Mouse (Mus musculus) liver, adult 2 months (tissue): ENCODE results near the gene Cfl1. TPM values are rescaled to one million over a fixed set of nuclear protein-coding genes. Genes with fewer than 3 reads are reported as not detected.
A peak's percentile ranks its signal among the peaks of the same experiment; 100 is the strongest.

Experiments used
- DNase-seq: peaks from one replicate; pipeline ENCODE4 v3.0.0-alpha.2; 2011; ENCODE audit warnings: low read depth, low spot score; ENCODE audit errors: extremely low read depth
- H3K27ac ChIP-seq: fragments of 200-500 bp; replicated peaks from 2 replicates; pipeline ENCODE4 v1.5.1; 2012; ENCODE audit warnings: low read depth, mild to moderate bottlenecking, control low read depth, inconsistent platforms, low read length; ENCODE audit not compliant: insufficient read depth
- H3K27me3 ChIP-seq: fragments of 200-500 bp; 2 replicates; pipeline ENCODE4 v1.6.1; 2012; ENCODE audit warnings: mild to moderate bottlenecking, moderate library complexity, low read length, inconsistent platforms; ENCODE audit not compliant: control insufficient read depth, insufficient read depth
- H3K36me3 ChIP-seq: fragments of 200-500 bp; 2 replicates; pipeline ENCODE4 v1.6.1; 2012; ENCODE audit warnings: low read length, inconsistent platforms; ENCODE audit not compliant: control insufficient read depth, insufficient read depth
- H3K4me1 ChIP-seq: fragments of 200-500 bp; 2 replicates; pipeline ENCODE4 v1.6.1; 2011; ENCODE audit warnings: low read length; ENCODE audit not compliant: control insufficient read depth, insufficient read depth
- H3K4me3 ChIP-seq: fragments of 200-500 bp; 2 replicates; pipeline ENCODE4 v1.5.1; 2011; ENCODE audit warnings: low read depth, mild to moderate bottlenecking, control low read depth, low read length, moderate library complexity; ENCODE audit not compliant: insufficient read depth
- H3K79me2 ChIP-seq: fragments of 200-500 bp; 2 replicates; pipeline ENCODE4 v1.6.1; 2012; ENCODE audit warnings: inconsistent platforms, mild to moderate bottlenecking, low read length, moderate library complexity; ENCODE audit not compliant: control insufficient read depth, insufficient read depth
- H3K9ac ChIP-seq: fragments of 200-500 bp; 2 replicates; pipeline ENCODE4 v1.6.1; 2012; ENCODE audit warnings: low read depth, mild to moderate bottlenecking, control low read depth, inconsistent platforms, low read length
- CTCF ChIP-seq: fragments of 200-500 bp; IDR thresholded peaks from 2 replicates; pipeline ENCODE4 v1.5.1; 2011; ENCODE audit warnings: low read depth, low read length, control low read depth
- POLR2A ChIP-seq: fragments of 200-500 bp; IDR thresholded peaks from 2 replicates; pipeline ENCODE4 v1.6.1; 2011; ENCODE audit warnings: low read length, control low read depth; ENCODE audit not compliant: insufficient read depth; ENCODE audit errors: extremely low read depth
- WGBS: fragments of 180-500 bp; shearing (Covaris S2); methylation state at CpG from one replicate; pipeline ENCODE4 v1.1.7; 2018; 5-methylcytosine and 5-hydroxymethylcytosine counted together
- polyA plus RNA-seq: library from polyadenylated mRNA; depleted of rRNA; stranded (reverse); fragments of >200 nt; gene quantifications from 2 replicates; pipeline ENCODE4 v1.2.3, GENCODE M21; 2012; rRNA removed
- total RNA-seq: library from RNA; depleted of rRNA; stranded (reverse); fragments of >200 nt; gene quantifications from 2 replicates; pipeline ENCODE4 v1.2.3, GENCODE M21; 2014; rRNA removed

Gene Cfl1
- 117 and 122 TPM in 2 replicates for total RNA-seq
- 177 and 193 TPM in 2 replicates for polyA plus RNA-seq

DNA sequence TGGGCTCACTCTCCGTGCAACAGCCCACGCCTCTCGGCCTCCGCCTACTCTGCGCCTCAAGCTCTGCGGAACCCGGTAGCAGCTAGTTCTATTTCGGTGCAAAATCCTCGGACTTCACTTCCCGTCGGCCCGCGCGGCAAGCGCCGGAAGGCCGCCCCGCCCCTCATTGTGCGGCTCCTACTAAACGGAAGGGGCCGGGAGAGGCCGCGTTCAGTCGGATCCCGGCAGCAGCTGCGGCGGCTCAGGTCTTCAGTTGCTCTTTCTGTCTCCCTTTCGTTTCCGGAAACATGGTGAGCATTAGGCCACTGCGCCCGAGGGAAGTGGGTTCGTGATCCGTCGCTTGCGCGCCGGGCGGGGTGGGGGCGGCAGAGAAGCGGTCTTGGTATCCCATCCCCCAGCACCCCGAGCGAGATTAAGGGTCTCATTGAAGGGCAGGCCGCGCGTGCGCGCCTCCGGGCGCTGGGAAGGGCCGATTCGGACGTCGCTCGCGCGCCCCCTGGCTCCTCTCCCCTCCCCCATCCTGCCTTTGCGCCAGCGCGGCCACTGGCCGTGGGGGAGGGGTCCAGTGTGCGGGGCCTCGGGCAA is at the start of gene Cfl1:
Cfl1 (plus strand) TSS at position 143 of the 585 bp plus-strand sequence.
- peak; percentile 89 for DNase-seq
- Histone ChIP-seq H3K4me3 (peak within 1 kb of the TSS; percentile 73), H3K9ac (peak within 1 kb of the TSS; percentile 75), H3K27me3 (no peaks in the 10 kb centered on the region), H3K27ac (peak within 1 kb of the TSS; percentile 90), H3K4me1 (peaks cover 7% of the 10 kb centered on the region; the same call in 1 of the 2 replicates), H3K36me3 (peaks cover 10% of the 10 kb centered on the region; the same call in 1 of the 2 replicates), H3K79me2 (peaks cover 4% of the 10 kb centered on the region; the same call in 1 of the 2 replicates)
- TF ChIP-seq POLR2A (peak; percentile 86), CTCF (no peak)
- WGBS, result under 1% methylated on average over 62 of the region's 62 CpGs

DNA sequence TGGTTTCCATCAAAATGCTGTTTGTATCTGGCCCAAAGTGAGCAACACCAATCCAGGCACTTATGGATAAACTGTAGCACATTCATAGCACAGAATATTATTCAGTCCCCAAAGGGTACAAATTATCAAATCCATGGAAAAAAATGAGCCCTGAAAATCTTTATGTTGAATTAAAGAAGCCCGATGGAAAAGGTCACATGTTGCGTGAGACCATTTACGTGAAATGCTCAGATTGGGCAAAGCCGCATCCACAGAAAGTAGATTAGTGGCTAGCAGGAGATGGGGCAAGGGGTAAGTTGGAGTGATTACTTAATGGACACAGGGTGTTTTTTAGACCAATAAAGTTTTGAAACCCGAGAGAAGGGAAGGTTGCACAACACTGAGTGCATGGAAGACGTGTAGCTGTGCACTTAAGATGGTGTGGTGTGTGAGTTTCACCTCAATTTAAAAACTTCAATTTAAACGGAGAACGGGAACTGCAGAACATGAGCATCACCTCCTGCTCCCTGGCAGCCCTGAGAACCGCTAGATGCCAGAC is 45.8 kb upstream of the Cfl1 start:
- peaks cover 5% of the 10 kb centered on the region for H3K4me1 ChIP-seq
- no peaks in the 10 kb centered on the region for H3K79me2 ChIP-seq
- no peak overlapping the region for H3K9ac ChIP-seq
- peaks cover 21% of the 10 kb centered on the region for H3K27me3 ChIP-seq
- H3K36me3 ChIP-seq, result no peaks in the 10 kb centered on the region
- TF ChIP-seq POLR2A (no peak), CTCF (no peak)
- no peak overlapping the region for H3K4me3 ChIP-seq
- DNase-seq, result no peak
- WGBS, result 52% methylated on average over 9 of the region's 9 CpGs
- H3K27ac ChIP-seq, result no peak overlapping the region

DNA sequence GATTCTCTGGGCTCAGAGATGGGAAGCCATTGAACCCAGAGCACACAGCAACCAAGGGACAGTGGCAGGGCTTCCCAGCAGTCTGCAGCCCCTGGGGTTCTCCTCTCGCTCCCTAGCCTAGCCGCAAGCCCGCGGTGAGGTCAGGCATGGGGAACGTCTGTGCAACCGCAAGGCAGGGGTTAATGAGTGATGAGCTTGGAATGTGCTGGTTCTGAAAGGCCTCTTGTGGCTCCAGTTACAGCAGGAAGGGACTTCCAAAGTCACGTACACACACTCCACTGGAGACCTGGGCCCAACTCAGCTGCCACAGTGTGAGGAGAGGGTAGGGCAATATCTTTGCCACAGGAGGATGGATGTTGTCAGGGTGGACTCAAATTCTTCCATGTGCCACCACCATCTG is 45.3 kb upstream of the Cfl1 start:
- H3K27me3 ChIP-seq, result peaks cover 21% of the 10 kb centered on the region
- TF ChIP-seq CTCF (no peak), POLR2A (no peak)
- no peaks in the 10 kb centered on the region for H3K79me2 ChIP-seq
- no peak overlapping the region for H3K9ac ChIP-seq
- H3K27ac ChIP-seq, result no peak overlapping the region
- no peak overlapping the region for H3K4me3 ChIP-seq
- H3K4me1 ChIP-seq, result peaks cover 5% of the 10 kb centered on the region
- 57% methylated on average over 7 of the region's 7 CpGs for WGBS
- no peaks in the 10 kb centered on the region for H3K36me3 ChIP-seq
- DNase-seq, result no peak

DNA sequence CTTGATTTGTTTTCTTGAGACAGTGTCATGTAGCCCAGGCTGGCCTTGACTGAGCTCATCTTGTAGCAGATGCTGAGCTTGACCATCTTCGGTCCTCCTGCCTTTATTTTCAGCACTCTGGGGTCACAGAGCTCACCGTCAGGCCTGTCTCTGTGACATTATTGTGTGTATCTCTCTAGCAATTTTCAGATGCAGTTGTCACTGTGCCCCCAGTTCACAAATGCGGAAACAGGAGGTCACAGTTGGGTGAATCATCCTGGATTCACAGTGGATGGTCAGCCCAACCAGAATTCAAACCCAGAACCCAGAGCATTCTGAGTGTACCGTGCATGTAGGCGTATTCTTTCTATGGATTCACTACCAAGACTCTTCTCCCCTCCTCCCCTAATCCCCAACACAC is 44.5 kb upstream of the Cfl1 start:
- DNase-seq, result no peak
- Histone ChIP-seq H3K4me3 (no peak overlapping the region), H3K27ac (no peak overlapping the region), H3K27me3 (peaks cover 16% of the 10 kb centered on the region), H3K4me1 (peaks cover 5% of the 10 kb centered on the region), H3K9ac (no peak overlapping the region), H3K36me3 (no peaks in the 10 kb centered on the region), H3K79me2 (no peaks in the 10 kb centered on the region)
- 95% methylated on average over 5 of the region's 5 CpGs for WGBS
- no peak for TF ChIP-seq POLR2A
- no peak for TF ChIP-seq CTCF

DNA sequence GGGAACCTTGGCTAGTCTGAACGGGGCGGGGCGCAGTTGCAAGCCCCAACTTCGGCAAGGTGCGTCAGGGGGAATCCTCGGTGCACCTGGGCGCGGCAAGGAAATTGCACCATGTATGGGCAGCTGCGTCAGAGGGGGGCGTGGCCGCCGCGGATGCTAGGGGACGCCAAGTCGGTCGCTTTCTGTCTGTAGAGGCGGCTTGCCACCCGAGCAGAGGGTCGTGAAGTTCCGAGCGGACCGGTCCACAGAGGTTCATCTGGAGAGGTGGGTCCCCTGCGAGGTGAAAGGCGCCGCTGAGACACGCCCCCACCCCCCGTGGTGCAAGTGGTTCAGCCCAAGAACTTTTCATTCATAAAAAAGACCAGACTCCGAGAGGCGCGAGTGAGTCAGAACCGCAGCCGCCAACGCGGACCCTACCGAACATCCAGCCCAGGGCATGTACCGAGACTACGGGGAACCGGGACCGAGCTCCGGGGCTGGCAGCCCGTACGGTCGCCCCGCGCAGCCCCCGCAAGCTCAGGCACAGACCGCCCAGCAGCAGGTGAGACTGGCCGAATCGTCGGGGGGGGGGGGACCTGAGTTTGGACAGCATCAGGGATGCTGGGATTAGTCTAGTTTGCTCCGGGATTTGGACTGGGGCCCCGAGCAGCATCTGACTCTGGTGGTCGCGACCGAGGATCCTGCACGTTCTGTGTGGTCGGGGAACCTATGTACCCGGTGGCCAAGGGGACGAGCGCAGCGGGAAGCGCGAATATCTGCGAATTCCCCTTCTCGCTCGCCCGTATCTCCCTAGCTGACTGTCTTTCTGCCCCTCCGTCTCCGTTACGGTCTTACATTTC is 42.5 kb upstream of the Cfl1 start, which contains the start of gene Fosl1:
Fosl1 (plus strand) TSS at position 33 of the 839 bp plus-strand sequence.
- H3K4me3 ChIP-seq, result peak within 1 kb of the TSS; percentile 65
- no peak within 1 kb of the TSS for H3K9ac ChIP-seq
- no peaks in the 10 kb centered on the region for H3K79me2 ChIP-seq
- TF ChIP-seq POLR2A (no peak), CTCF (no peak)
- H3K4me1 ChIP-seq, result peaks cover 5% of the 10 kb centered on the region
- no peak within 1 kb of the TSS for H3K27ac ChIP-seq
- DNase-seq, result no peak
- no peaks in the 10 kb centered on the region for H3K36me3 ChIP-seq
- peaks cover 16% of the 10 kb centered on the region for H3K27me3 ChIP-seq
- 2% methylated on average over 70 of the region's 70 CpGs for WGBS
